Mouse (Mus musculus) erythroblast, embryonic 14.5 days (primary cell): ENCODE data around the gene Cela3a.

Experiments used
- GATA1 ChIP-seq: IDR thresholded peaks from 2 replicates; pipeline ENCODE4 v1.6.1; 2012; ENCODE audit warnings: low read length, inconsistent platforms, mixed read lengths
- TAL1 ChIP-seq: IDR thresholded peaks from 3 replicates; pipeline ENCODE4 v1.6.1; 2012; ENCODE audit warnings: low read length, inconsistent platforms, mixed read lengths

- TF ChIP-seq GATA1, result no peak
- TF ChIP-seq TAL1, result no peak
Observed at GRCm38 (mm10) chr4:137367275-137368088, 42.1 kb downstream of the Cela3a start.
